Mouse (Mus musculus) layer of hippocampus, adult 8-10 months (tissue): ENCODE measurements at regions not wholly inside any gene's neighbourhood (a gene's known extent, or its start where the extent isn't known, plus 50 kb on each side); places are given as distances from the start of the nearest gene placed in this dataset.

Source experiments
- DNase-seq, 2 experiments: peaks; one replicate each; pipeline ENCODE4 v3.0.0; 2022; ENCODE audit warnings: low spot score in 2 of 2

DNA sequence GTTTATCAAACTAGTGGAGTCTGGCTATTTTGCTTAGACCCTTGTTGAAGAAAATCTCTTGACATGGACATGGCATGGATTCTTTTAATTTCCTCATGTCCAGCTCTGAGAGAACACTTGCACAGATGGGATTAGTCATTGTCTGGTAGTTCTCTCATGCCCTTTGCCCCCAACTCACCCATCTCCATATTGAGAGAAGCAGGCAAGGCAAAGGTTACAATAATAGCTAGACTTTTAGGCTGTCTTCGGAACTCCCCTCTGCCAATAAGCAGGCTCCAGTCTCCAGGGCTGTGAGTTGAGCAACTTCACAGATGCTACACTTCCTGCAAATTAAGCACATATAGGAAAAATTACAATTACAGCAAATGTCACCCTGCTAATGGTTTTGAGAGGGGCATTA lies 558.0 kb upstream of the Alcam start:
- DNase-seq, result no peak

DNA sequence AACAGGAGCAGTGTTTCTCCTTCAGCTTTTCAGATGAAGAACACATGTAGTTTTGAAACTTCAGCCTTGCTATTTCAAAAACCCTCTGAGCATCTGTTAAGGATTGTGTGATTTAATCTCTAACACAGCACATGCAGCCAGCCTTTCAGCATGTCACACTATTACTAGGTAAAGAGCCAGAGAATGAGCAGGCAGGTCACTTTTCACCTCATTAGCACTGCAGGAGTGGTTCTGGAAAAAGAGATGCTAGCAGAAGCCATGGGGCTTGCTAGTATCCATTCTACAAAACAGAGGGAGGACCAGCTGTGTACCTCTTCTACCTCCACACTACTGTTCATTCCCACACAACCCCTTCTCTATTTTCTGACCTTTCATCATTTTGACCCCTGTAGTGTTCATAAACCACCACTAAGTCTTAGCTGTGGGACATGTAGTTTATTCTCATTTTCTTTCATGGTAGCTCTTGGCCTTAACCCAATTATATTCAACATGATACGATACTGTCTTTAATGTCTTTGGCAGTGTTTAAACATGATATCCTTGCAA lies 535.1 kb upstream of the Alcam start:
- DNase-seq, result no peak

DNA sequence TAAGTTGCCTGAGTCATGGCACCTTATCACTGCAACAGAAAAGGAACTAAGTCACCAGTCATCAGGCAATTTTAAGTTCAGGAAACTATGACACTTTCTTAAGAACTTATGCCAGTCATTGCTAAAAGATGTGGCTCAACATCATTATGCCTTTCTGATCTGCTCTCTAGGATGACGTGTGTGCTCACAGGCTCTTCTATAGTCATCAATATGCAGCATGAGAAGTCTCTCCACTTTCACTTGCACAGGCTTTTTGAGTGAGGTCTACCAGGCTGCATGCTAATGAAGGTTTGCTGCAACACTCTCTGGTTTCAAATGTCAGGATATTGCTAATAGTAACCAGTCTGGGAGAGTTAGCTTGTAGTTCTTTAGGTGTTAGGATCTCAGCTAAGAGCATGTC lies 530.5 kb upstream of the Alcam start:
- no peak for DNase-seq

DNA sequence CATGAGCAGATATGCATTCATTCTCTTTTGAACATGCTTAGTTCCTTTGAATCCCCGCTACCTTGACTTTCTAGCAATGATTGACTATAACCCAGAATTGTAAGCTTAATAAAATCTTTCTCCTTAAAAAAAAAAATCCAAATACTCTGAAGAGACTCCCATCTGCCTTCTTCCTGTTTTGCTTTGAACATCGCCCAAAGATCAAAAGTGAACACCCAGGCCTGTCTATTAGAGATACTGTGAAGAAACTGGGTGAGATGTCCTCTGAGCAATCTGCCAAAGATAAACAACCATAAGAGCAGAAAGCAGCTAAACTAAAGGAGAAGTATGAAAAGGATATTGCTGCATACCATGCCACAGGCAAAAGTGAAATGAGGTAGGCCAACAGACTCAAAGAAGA lies 527.1 kb upstream of the Alcam start:
- no peak for DNase-seq

DNA sequence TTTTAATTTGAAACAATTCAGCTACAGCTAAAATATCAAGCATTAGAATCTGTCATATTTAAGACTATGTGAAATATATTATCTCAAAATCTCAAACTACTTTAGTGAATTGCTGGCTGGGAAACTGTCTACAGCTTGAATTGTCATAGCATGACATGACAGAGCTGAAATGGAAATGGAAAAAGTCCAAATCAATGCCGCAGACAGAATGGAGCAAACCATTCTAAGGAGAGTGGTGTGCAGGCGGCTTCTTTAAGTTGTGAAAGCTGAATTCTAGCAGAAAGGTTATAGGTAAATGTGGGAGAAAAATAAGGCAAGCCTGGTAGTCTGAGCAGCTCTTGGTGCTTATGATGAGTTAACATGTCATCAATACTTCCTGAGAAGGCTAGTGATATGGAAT lies 518.9 kb upstream of the Alcam start:
- DNase-seq, result no peak

DNA sequence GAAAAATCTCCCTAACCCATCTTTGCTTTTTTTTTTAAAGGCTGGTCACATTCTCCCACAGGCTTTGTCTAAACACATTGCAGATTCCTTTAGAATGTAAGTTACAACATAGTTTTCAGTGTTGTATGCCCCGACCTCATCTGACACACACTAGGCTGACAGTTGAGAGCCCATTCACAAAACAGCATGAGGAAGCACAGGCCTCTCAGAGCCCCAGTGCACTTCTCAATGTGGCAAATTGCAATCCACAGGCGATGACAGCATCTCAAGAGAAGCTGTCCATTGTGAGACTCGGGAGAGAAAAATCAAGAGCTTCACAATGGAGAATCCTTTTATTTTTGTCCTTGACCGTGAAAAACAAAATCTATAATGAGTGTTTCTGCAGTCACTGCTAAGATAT lies 493.8 kb upstream of the Alcam start:
- DNase-seq, result no peak

DNA sequence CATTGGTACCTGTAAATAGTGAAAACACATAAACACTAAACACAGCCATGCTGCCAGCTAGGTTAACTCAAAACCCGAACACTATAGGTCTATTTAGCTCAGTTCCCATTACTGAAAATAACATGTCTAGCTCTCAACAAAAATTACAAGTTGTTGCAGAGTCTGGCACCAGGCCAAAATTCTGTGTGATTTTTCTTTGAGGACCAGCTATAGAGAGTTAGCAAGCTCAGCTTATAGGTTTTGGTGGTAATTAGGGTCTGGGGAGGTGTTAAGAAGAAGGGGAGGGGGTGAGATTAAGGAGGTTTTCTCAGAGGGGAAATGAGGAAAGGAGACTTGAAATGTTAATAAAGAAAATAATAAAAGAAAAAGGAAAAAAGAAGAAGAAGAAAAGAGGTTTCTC lies 480.9 kb upstream of the Alcam start:
- no peak for DNase-seq

DNA sequence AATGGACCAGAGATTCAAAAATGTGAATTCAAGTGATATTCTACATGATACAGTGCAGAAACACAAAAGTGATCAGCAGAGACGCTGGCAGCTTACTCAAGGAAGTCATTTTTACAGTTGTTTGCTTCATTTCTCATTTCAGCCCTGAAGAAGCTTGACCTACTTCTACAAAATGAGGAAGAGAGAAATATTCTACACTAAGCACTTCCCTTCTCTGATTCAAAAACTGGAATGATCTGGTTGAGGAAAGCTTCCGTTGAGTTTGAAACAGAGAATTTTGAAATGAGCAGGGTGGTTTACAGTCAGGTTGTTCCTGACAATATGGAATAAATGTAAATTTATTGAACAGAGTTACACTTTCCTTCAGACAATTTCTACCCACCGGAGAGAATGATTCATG lies 478.1 kb upstream of the Alcam start:
- DNase-seq, result no peak

DNA sequence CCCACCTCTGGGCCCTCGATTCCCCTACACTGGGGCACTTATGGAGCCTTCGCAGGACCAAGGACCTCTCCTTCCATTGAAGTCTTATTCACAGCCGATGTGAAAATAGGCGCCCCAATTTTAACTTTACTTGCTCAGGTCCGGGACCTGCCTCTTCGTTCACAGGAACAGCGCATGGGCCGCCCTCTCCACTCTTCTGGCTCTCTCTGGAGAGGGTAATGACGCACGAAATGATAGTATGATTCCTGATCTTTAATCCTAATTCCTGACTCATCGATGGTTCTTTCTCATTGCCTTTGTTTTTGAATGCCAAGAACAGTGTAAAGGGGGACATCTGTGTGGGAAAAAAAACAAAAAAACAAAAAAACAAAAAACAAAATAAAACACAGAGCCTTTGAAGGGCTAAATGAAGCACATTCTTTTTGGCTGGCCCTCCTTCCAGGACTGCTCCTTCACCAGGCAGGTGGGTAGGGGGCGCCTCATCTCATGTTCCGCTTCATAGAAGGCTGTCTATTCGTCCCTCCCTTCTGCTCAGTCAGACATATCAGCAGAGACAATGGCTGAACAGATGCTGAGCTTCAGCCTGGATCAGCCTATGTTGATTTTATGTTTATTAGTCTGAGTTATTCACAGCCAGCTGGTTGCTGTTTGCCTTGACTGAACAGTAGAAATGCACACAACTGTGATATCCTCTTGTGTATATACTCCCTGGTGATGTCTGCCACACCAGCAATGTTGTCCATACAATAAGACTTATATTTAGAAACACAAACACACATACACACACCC lies 438.8 kb upstream of the Alcam start:
- peak; percentile 11 to 15 for DNase-seq

DNA sequence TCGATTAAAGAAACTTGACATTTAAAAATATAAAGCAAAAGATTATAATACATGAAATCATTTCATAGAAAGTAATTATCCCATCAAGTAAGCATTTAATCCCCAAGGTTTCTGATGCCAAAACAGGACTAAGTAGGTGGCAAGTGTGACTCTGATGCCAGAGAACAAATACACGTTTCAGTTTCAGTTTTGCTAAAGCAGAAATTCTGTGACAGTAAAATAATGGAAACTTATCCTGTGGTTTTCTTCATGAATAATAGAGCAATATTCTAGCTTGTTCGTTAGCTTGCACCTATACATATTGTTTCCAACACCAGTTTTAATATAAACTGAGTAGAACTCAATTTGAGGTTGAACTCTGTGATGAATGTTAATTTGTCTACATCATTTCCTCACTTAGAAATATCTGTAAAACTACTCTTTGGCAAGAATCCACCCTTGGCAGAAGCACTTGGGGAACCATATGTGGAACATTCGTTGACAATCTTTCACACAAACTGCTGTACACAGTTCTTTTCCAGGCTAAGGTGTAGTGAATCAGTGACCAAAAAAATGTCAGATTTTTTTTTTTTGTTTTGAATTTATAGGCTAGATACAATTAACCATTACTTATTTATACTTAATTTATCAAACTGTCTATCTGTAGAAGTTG lies 425.7 kb upstream of the Alcam start:
- DNase-seq, result peak; percentile 10 to 19

DNA sequence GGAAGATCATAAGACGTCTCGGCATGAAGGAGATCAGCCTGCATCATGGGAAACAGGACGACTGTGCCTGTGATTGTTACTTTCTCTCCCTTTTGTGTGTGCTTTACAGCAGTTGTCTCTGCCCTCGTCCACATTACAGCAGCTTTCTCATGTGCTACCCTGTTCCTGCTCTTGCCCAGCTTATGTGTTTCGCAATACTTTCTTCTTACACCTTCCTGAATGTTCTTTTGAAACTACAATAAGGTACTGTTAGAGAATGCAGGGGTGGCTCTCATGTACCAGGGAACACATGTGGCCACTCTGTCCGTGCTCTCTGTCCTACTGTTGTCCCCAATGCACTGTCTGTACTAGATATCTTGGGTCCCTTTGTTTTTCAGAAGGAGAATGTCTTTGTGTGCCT lies 414.0 kb upstream of the Alcam start:
- no peak for DNase-seq

DNA sequence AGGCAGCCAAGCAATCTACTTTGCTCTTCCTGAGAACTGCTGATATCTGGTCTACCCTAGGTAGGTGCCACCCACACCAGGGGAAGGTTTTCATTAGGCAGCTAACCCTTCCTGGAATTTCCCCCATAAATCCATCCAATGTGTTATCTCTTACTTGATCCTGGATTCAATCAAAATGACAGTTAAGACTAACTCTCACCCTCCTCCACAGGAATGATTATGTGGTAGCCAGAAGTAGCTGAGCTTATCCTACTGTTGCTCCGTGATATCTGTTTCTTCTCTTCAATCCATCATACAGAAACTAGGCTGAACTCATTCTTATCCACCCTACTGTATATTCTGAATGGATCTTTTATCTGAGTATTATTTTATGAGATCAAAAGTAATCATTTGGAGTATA lies 409.7 kb upstream of the Alcam start:
- DNase-seq, result no peak

DNA sequence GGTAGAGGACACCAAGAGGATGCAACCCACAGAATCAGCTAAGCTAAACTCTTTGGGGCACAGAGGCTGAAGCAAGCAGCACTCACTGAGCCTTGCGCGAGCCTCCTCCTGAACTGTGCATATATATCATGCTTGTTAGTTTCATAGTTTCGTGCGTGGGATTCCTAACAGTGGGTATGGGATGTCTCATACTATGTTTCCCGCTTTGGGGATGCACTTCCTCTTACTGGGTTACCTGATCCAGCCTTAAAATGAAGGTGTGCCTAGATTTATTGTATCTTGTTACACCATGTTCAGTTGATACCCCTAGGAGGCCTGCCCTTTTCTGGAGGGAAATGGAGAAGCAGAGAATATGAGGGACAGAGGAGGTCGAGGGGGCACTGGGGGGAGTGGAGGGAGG lies 407.4 kb upstream of the Alcam start:
- no peak for DNase-seq

DNA sequence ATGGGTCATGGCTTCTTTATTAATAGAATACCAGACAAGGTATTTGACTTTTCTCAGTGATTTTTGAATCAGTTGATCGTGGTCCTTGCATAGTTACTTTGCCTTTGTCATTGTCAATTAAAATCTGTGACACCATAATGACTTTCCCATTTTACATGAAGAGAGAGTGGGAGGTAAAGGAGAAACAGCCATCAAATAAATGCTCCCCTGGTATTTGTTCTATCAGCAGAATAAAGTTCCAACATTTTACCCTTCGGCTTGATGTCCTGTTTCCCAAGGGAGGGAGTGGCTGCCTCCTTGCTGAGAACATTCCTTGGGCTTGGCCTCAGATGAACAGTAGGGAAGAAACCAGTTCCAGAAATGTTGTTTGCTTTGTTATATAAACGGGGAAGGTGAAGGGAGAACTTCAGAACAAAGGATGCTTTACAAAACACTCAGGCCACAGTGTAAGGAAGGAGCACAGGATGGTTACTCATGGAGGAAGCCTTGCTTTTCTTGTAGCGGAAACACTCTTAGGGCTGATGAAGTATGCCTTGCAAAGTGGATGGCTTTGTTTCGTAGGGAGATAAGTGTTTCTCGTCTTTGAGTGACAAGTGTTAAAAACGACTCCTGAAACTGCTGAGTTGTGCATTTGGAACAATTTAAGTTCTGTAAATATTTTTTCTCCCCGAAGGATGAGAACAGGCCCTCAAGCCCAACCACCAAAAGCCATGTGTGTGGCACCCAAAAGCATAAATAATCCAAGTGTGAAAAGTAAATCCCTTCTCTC lies 404.8 kb upstream of the Alcam start:
- no peak for DNase-seq

DNA sequence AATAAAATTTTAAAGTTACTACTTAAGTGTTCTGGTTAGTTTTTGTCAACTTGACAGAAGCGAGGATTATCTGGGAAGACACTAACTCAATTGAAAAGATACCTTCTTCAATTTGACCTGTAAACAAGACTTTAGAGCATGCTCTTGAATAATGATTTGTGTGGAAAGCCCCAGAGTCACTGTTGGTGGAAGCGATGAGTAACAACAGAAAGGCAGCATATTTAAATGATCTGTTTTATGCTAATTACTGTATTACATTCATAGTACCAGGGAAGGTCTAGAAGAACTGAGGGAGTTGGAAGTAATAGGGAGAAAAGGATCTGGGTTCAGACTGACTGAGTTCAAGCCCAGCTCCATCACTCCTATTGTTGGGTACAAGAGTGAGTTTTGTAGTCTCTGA lies 397.3 kb upstream of the Alcam start:
- DNase-seq, result no peak

DNA sequence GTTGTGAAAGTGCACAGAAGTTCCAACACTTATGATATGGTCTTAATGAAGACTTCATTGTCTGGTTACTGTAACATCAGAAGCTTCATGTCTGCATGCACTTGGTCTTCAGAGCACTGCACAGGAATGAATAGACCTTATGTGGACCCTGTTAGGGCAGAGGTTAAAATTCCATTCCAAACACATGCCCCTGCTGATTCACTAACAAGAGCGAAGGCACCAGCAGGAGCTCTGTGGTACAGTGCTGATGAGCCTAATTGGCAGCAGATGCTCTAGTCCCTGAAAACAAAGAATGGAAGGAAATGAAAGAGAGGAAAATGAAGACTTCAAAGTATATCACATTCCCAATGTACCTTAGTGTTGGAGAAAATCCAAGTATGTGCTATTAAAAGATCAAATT lies 365.1 kb upstream of the Alcam start:
- DNase-seq, result no peak

DNA sequence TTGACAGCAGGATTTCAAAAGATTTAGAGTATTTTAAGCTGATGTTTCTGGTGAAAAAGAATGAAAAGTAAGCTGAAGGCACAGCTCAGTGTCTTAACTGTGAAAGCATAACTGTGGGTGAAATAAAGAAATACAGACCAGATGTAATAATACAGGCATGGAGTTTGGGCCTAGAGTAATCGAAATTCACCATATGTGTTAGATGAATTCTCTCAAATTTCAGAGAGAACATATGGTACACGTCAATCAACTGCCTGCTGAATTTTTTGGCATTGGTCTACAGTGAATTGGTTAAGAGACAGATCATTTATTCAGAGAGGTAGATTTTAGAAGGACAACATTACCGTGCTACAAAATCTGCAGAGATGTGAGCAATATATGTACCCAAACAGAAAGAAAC lies 357.3 kb upstream of the Alcam start:
- DNase-seq, result no peak

DNA sequence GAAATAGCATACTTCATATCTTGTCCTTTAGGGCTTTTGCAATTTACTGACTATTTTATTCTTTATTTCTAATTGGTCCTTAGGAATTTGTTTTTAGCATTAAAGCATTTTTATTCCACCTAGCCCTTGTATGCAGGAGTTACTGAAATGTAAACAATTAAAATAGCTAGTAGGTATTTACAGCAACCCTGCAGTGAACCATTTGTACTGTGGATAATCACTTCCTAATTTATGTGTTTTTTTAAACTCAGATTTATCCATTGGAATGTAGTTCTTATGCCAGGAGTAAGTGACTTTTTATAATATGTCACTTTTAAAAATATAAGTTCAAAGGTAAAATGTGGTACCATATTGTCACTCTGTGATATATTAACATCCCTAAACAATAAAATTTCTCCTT lies 350.5 kb upstream of the Alcam start:
- no peak for DNase-seq

DNA sequence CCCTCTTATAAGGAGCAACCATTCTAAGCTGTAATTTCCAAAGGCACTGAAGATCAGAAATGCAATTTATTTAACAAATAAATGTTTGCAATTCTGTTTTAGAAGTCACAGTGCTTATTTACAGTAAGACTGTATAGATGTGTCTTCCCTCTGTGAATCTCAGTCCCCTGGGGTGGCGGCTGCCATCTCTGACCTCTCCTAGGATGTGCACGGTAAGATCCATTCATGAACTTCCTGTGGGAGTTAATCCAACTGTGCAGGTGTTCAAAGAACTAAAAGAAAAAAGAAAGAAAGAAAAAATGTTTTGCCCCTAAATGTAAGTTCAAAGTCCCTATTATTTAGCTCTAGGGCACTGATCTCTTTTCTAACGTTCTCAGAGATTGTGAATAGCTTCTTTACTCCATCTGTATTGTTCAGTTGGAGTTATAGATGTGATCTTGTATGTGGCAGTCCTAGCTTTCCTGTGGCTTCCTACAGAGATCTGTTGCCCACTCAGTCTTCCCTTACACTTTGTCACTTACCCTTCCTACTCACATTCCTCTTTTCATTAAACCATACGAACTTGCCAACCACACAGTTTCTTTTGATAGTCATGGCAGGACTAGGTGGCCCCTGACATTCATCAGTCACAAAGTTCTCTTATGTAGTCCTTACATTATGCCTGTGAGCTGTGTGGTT lies 346.0 kb upstream of the Alcam start:
- no peak for DNase-seq

DNA sequence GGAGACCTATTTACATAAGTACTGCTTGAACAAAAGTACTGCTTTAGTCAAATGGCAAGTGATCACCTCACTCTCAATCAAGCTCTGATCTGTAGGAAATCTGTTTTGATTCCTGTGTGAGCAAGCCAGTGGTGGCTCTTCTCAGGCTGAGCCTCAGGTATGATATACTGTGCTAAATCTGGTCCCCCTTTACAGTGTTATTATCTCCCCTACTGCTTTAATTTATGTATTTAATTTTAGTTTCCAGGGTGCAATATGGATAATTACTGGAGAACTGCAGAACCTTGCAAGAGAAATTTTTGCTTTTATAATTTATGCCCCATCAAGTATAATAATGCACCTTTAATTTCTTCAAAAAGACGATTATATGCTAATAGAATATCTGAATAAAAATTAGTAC lies 341.3 kb upstream of the Alcam start:
- DNase-seq, result no peak

DNA sequence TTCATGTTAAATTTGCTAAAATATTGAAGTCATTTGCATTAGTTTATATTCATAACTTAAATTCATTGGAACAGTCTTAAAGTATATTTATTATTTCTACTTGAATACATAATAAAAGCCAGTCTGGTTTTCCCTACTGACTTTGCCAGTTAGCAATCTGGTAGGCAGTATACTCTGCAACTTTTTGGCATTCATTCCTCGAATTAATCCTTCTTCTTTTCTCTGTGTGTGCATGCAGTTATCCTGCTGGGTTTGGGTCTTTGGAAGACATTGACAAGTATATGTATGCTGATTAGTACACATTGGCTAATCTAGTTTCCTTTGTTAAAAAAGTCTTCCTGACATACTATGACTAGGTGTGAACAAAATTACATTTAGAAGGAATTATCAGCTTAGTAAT lies 336.1 kb upstream of the Alcam start:
- DNase-seq, result no peak

DNA sequence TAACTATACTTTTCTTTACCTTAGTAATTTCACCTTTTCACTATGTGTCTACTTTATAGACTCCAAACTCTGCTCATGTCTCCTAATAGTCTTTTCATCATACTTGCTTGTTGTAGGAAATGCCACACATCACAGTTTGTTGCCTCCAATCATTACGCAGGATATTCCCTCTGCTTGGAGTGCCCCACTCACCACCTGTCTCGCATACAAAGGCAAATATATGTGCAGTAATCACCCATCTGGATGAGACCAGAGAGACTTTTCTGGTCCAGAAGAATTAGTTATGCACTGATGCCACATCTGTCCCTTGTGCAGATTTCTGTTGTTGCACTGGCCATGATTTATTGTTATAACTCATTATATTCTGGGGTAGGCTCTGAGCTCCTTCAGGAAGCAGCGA lies 293.9 kb upstream of the Alcam start:
- no peak for DNase-seq
